Mouse (Mus musculus): ENCODE results near the gene Nqo2.
"Not testable (repeated sequence)": the region's sequence is repeated elsewhere in the genome, so short reads cannot be mapped to it uniquely, and the experiment has no call there.

Gene Nqo2

DNA sequence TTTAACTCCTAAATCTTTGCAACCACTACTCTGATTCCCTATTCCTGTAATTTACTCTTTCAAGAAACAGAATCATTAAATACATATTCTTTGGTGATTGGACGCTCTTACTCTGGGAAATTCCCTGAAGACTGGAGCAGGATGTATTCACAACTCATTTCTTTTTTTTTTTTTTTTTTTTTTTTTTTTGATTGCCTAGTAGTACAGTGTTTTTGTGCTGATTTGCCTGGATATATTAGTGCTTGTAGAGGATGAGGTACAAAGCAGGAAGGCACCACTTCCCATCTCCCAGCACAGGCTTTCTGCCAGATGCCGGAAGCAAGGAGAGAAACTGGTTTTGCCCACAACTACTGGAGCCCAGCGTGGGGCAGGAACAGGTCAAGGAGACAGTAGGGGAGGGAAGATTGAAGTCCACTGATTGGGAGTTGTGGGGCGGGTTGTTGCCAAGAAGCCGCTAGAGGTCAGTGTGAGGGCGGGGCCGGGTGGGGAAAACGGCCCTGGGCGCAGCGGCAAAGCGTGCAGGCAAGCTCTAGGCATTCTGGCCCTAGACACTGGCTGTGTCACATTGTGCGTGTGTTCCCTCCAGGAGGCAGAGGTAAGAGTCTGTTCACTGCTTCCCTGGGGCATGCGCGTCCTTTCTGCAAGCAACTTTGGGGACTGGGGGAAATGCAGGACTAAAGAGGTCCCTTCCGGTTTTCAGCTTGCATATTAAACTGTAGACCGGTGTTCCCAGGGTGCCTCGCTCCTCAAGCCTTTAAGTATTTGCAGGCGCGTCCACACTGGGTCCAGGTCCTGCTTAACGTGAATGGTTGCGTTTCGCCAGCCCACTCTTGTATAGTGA is at the start of gene Nqo2:
Gene Nqo2 (plus strand): TSS at position 482 of the 841 bp plus-strand sequence.
- peak; percentile 52 for DNase-seq (ENCODE audit: low read depth, low spot score)

DNA sequence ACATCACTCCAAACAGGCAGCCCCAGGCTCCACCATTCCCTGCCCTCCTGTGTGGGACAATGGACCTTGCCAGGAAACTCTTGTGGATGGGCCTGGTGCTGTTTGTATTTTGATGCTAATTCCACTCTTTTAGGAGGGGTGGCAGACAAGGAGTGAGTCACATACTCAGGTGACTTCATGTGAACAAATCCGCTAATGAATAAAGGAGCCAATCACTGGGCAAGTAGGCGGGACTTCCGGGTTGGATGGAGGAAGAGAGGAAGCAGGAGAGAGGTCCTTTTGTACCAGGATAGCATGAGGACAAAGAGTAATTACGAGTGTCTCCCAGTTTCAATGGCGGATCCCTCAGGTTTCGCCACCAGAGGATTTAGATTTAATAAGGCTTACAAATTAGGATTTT is 43.4 kb upstream of the Nqo2 start:
- no peak for DNase-seq (ENCODE audit: low read depth, low spot score)

DNA sequence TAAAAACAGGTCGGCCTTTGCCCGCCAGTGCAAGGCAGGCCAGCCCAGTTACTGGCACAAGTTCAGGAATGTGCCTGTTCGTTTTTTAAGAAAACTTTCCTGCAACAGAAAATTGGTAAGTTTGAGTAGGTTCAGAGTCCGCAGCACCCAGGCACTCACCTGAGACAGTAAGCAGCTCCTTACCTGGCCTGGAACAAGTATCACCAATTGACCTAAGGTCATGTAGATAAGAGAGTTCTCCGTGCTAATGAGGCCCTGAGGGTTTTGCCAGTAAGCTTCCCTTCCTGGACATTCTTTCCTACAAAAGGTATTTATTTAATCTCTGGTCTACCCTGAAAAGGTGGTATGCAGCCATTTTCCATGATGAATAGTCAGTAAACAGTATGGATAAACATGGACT is 42.8 kb upstream of the Nqo2 start:
- DNase-seq (ENCODE audit: low read depth, low spot score) = no peak

DNA sequence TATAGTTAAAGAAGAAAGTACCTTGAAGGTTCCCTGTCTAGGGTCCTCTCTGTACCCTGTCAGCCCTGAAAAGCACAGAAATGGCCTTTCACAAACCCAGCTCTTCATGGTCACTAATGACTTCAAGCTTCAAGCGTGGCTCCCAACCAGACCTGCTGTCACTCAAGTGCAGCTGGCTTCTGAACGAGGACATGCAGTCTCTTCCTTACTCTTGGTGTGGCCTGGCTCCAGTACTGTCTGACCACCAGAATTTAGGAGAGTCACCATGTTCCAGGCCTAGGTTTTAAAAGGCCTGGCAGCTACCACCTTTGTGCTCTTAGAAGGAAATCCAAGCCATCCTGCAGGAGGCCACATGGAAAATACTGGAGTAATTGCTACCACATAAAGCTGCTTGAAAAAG is 34.2 kb upstream of the Nqo2 start:
- no peak for DNase-seq (ENCODE audit: low read depth, low spot score)

DNA sequence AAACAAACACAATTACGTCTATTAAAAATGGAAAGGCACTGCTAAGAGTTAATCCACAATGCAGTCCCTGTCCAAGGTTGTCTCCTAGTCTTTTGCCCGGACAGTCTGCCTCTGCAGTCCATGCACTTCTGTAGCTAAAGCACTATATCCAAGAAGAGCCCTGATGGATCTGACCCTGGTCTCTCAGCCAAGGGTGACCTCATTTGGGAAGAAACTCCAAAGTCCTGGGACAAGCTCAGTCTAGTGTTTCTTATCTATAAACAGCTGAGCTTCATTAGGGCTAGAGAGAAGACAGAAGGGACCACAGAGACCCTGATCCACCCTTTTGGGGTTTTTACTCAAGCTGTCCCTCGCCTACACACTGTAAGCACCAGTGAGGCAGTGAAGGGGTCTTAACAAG is 33.6 kb upstream of the Nqo2 start:
- DNase-seq (ENCODE audit: low read depth, low spot score) = no peak

DNA sequence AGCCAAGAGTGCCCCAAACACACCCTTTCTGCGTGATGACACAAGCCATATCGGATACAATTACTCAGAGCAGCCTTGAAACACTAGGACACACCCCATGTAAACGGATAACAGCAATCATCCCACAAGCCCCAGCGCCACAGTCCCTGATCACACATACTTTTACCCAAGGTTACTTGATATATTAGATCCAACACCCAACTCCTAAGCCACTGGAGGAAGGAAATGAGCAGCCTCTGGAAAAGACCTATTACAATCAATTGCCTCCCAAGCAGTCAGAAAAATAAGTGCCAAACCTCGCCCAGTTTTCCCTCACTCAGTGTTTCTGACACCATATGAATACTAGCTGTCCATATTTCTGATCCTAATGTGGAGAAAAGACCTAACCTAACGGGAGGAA is 29.7 kb upstream of the Nqo2 start:
- DNase-seq (ENCODE audit: low read depth, low spot score) = no peak

DNA sequence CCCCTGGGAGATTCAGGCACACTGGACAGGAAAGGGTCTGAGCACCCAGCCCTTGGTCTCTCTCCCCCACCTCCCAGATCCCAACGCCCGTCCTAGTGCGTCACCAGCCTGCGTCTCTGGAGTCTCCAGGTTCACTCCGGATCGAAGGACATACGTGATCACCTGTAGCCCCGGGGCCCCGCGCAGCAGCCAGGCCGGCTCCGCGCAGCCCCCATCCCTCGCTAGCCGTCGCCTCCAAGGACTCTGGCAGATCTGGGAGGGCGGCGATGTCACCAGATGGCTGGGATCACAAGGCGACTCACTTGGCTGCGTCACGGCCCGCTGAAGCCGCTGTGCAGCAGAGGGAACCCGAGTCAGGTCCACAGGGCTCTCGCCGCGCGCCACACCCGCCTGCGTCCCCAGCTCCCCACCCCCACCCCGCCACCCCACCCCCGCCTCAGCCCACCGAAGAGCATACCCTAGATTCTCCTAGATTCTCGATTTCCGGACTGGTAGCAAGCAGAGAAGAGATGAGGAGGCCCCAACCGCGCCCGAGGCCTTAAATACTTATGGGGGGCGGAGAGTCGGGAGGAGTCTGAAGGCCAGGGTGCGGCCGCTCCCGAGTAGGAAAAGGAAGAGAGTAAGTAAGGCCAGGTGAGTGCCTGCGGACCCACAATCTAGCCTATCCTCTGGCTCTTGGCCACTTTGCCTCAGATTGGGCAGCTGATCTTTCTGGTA is 28.9 kb upstream of the Nqo2 start:
- peak; percentile 20 for DNase-seq (ENCODE audit: low read depth, low spot score)

DNA sequence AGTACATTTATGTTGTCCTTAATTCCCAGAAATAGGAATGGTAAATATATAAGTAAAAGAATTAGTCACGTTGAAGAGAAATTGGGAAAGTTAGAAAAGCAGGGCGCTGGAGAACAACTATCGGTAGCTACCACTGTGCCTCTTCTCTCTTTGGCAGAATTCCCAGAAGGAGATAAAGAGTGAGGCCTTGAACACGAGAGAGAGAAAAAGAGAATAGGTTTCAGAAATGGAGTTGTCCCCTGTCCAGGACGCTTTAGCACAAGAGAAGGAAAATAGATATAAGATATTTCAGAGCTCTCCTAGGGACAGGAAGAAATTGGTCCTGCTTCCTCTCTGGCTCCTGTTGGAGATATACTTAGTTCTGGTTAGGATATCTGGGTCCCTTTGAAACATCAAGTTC is 27.3 kb upstream of the Nqo2 start:
- no peak for DNase-seq (ENCODE audit: low read depth, low spot score)

DNA sequence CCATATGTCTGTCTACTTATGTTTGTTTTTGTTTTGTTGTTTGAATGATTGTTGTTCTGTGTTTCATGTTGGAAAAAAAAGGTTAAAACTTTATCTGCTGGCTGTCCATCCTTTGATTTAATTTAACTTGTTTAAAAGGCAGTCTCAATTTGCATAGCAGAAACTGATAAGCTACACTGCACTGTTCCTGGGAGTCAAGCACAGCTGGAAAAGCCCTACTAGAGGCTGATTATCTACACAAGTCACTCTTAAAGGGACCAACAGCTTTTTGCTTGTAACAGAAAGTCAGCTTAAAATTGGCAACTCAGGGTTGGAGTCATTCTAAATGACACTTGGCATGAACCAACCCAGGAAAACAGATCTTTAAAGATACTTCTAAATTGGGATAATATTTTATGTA is 26.9 kb upstream of the Nqo2 start:
- not testable (repeated sequence) for DNase-seq (ENCODE audit: low read depth, low spot score)

DNA sequence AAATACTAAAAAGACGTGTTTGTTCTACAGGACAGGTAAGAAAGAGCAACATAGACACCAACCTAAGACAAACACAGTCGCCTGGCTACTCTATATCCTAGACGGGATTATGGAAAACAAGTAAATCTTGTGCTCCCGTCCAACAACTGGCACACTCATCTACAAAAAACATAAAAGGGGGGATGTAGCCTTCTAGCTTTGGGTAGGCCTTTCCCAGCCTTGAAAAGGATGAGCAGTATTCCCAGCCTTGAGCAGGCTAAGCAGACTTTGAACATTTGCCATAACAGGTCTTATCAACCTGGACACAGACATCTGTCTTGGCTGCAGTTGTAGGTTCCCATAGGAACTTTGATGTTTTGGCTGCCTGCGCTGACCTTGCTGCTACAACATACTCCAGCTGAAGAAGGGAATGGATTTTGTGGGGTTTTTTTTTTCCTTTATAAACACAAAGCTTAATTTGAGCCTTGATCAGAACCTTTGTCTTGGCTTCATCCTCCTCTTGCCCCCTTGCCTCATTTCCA is 23.1 kb upstream of the Nqo2 start:
- no peak for DNase-seq (ENCODE audit: low read depth, low spot score)

DNA sequence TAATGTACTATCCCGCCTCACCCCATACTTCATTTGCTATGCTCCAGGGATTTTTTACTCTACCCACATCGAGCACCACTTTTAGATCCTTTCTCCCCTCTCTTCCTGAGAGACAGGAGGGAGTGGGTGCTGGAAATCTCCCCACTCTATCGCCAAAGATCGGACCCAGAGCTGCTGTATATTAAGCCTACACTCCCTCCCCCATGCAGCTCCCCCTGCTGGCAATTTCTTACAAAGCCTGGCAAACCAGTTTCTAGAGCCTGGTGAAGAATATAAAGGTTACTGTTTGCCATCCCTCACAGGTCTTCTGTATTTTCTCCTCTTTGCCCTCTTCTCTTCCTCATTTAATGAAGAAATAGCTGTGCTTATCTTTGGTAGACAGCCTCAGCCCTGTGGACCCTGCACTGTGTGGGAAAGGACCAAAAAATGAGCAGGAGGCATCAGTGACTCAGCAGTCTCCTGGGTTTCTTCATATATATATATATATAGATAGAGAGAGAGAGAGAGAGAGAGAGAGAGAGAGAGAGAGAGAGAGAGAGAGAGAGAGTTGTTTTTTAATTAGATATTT is 22.2 kb upstream of the Nqo2 start:
- peak; percentile 38 for DNase-seq (ENCODE audit: low read depth, low spot score)

DNA sequence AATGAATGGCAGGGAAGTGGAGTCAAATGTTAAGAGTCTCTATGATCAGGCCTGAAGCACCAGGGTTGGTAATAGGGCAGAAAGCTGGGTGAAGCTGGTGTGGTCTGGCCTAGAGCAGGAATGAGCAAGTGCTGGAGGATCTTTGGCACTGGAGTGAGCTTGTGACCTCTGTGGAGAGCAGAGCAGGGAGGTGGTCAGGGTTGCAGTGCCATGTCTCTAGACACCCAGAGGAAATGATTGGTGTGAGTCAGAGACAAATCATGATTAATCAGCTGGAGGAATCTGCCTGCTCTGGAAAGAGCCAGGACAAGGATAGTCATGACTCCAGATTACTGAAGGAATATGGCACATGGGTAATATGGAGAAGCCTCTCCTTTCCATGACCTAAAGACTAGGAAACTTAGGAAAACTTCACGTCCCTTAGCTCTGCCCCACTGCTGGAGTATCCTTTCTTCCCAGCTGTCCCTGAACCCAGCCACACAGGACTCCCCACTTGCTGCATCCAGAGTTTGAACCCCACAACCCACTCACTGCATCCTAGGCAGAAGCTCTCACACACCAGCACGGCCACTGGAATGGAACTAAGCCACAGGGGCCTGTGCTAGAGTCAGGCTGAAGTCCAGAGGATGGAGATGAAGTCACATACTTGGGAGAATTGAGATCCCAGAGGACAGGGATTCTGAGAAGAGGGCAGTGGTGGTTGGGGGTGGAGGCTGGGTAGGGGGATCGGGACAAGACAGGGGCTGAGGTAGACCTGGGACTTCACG is 13.0 kb upstream of the Nqo2 start:
- DNase-seq (ENCODE audit: low read depth, low spot score) = no peak

DNA sequence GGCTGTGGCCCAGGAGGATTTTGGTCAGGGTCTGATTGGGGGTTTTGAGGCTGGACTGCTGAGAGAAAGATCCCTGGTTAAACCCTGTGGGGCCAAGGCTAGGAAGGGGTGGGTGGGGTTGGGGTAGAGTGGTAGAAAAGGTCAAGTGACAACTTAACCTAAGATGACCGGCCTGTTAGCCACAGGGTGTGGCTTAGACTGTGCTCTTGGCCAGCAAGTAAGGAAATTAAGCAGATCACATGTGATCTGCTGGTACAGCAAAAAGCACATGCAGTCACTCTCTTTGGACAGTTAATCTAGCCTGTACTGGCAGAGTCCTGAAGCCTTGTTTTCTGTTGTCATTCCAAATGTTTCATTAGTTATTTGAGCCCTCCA is 12.4 kb upstream of the Nqo2 start:
- DNase-seq (ENCODE audit: low read depth, low spot score) = no peak

DNA sequence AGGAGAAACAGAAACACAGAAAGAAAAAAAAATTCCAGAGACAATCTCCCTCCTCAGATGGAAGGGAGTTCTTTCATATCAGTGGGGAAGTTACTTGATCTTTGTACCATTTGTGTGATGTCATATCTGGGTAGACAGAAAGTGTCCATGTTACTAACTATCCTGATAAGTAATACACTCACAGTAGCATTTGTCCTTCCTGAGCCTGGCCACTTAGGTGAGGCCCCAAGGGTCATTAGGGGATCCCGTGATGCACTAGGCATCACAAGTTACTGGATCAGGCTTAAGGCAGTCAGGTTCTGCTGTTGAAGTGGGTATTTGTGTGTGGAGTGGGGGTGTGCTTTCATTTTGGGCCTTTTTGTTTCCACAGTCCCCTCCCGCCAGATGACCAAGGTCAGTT is 11.5 kb upstream of the Nqo2 start:
- DNase-seq (ENCODE audit: low read depth, low spot score) = no peak

DNA sequence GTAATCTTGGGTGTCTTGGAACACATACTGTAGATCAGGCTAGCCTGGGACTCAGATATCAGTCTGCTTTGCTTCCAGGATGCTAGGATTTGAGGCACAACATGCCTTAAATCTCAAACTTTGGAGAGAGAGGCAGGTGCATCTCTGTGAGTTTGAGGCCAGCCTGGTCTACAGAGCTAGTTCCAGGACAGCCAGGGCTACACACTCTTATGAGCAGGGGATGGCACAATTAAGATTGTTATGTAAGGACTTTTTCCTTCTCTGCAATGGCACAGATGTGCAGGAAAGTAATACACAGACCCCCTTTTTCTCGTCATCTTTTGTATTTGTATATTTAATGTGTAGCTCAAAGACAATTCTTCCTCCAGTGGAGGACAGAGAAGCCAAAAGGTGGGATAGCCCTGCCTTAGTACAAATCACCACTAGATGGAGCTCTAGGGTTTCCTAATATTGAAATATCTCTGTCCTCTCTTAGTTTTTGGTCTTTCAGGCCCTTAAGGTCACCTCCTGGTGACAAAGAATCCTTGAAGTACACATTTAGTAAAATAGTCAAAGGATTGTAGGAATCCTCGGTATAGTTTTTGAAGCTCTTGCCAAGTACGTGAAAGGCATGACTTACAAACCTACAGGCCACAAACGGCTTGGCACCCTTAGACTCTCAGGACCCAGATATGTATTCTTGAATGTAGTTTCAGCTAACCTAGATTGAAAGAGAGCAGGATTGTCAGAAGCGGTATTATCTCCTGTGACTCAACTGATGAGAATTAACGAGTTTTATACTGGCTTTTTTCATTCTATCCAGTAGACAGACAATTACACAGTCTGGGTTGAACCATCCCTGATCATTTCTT is 7.7 kb upstream of the Nqo2 start:
- peak; percentile 67 for DNase-seq (ENCODE audit: low read depth, low spot score)

DNA sequence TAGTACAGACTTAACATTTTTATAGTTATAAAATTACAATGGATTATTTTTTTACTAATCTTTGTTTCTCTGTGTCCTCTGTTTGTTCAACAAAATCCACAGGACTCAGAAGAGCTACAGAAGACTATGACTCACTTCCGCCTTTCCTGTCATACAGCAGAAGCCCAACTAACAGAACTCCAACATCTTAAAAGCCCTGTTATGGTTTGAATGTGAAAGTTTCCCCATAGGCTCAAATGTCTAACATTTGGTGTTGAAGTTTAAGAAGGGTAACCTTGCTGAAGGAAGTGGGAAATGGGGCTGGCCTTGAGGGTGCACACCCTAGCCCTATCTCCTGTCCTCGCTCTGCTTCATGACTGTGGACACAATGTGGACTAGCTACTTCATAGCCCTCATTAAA is 4.7 kb upstream of the Nqo2 start:
- DNase-seq (ENCODE audit: low read depth, low spot score) = no peak

DNA sequence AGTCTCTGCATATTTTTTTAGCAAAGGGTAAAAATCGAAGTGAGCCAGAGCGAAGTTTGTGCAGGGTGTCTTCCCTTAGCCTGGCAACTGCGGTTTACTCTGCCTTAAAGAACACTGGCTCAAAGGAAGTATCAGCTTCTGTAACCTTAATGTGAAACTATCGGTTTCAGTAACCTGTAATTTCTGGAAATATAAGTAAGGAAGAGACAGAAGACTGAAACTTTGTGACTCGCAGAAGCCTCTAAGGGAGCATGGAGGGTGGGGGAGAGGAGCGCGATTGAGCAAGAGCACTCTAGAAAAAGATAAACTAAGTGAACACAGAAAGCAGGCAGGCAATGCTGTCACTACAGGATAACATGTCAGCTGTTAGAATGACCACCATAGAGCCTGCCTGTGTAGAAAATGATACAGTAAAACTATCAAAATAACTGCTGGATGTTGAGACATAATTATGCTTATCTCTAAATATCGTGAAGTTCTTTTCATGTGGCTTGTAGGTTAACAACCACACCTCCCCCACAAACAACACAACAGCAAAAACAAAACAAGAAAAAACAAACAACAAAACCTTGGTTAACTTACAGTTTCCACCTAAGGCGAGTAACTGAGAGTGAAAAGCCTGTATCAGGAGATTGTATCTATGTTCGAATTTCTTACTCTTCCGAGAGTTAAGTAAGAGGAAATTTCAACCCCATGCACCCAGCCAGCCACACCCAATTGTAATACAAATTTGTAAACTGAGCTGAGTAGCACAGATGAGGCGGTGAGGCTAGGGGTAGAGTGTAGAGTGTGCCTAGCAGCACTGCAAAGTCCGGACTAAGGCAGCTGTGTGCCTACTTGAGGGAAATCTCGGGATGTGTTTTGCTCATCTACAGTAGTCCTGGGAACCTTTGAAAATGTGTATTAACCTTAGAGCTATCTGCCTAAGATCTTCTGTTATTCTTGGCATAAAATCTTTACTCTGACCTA is 853 bp downstream of the Nqo2 start:
- DNase-seq (ENCODE audit: low read depth, low spot score) = peak; percentile 32

DNA sequence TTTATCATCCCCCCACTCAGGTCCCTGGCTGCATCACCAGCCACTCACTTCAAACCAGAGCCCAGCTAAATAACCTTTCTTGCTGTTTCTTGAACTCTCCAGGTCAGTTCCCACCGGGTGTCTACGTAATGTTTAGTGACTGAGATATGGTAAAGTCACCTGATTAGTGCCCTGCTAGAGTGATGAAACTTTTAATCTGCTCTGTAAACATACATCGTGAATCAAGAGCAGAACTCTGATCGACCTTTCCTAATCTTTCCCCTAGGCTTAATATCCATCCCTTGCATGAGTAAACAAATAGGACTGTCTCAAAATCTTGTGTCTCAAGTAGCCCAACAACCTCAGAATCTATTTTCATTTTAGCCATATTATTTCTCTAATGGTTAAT is 1.5 kb downstream of the Nqo2 start:
- no peak for DNase-seq (ENCODE audit: low read depth, low spot score)

DNA sequence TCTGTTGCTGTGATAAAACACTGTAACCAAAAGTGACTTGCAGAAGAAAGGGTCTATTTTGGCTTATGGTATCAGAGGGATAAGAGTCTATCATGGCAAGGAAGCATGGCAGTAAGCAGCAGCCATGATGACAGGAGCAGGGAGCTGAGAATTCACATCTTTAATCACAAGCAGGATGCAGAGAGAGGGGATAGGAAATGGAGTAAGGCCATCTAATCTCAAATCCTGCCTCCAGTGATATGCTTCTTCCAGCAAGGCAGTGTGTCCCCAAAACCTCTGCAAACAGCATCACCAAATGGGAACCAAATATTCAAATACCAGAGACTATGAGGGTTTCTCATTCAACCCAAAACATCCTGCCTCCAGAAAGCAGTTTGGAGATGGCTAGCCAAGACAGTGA is 2.1 kb downstream of the Nqo2 start:
- no peak for DNase-seq (ENCODE audit: low read depth, low spot score)

DNA sequence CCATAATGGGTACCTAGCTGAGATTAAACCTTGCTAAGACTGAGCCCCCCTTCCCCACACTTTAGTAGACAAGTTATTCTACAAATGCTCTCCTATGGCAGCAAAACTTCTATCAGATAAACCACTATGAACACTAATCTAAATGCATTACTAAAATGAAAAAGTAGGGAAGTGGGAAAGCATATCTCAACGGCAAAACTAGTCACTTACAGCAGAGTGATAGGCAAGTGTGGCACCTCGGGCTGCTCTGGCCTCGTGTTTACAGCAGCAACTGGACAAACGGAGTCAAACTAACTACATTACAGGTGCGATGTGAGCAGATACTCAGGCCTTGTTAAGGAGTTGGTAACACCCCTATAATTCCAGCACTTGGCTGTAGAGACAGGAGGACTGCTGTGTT is 25.1 kb downstream of the Nqo2 start:
- DNase-seq (ENCODE audit: low read depth, low spot score) = no peak

Data from CD4-positive, CD25-positive, alpha-beta regulatory T cell, adult 2 months (primary cell).